Mouse (Mus musculus) adrenal gland (tissue): ENCODE results near the gene Zfp839.

Source experiments
- intact Hi-C: fragments of 180-260 bp; cut with DNase I; formaldehyde crosslinking; loops from one replicate; pipeline ENCODE4 v1.15.1; 2025
- long read RNA-seq, 2 experiments: library from polyadenylated mRNA; unstranded; transcript quantifications; one replicate each; pipeline ENCODE4 v2.0.0; 2020; ENCODE audit warnings: borderline replicate concordance in 1 of 2; ENCODE audit not compliant: insufficient replicate concordance in 1 of 2

Gene Zfp839
- long read RNA-seq, experiment 1, partial matches to known transcripts = 2 of 7 reads
- long read RNA-seq, experiment 1, other reads (novel, unspliced or antisense) = 2 of 7 reads
- long read RNA-seq, experiment 2, partial matches to known transcripts = 2 of 11 reads
- long read RNA-seq, experiment 2, other reads (novel, unspliced or antisense) = 5 of 11 reads

DNA sequence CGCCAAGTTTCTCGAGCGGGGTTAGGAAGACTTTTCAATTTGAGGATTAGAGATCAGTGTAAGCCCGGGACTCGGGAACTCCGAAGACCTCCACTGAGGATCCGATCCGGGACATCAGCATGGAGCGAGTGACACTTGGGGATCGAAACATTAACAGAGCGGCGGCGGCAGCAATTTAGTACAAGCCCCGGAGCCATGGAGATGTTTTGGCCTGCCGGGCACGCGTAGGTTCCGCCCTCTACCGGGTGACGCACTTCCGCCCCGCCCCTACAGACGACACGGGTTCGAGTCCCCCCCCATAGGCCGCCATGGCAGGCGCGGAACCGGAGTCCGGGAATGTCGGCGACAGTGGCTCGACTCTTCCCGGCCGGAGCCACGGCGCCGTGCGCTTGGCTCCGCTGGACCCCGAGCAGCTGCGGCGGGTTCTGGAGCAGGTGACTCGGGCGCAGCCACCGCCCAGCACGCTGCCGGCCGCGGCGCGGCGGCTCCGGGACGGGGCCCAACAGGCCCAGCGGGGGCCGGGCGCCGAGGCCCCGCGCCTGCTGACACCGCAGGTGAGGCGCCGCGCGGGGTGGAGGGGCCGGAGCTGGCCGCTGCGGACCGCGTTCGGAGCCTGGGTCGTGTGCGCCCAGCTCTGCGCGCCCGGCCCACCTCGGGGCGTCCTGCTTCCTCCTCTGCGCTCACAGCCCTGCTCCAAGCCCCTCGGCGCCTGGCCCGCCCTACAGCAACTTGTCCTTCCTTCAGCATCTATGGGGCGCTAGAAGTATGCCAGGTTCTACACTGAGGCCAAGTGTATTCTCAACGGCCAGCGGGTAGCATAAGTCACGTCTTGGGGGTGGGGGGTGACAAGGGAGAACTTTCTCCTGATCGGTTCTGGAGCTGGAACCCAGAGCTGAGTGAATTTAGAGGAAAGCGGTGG, at the start of gene Zfp839:
Zfp839 (plus strand) TSS at position 244 of the 919 bp plus-strand sequence.
- intact Hi-C loops = no loop called here

DNA sequence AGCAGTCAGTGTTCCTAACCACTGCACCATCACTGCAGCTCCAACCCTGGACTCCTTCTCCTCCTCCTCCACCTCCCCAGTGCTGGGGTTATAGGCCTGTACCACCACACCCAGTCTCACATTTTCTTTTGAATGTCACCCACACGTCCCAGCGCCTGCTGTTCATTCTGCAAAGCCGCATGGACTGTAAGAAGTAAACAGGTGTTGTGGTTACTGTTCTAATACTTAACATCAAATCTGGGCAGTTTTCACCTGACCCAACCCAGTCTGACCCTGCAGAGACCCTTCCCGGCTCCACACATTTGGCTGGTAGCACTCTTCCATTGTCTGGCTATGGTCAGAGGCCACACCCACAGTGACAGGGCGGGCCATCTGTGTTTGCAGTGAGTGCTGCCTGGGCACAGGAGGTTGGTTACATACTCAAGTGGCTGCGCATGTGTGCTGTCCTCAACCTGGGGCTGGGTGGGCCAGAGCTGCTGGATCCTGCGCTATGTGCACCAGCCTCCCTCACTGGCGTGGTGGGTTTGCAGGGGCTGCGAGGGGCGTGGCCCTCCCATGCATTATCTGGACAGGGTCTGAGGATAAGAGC, 48.1 kb upstream of the Zfp839 start:
- intact Hi-C loops = no loop called here

DNA sequence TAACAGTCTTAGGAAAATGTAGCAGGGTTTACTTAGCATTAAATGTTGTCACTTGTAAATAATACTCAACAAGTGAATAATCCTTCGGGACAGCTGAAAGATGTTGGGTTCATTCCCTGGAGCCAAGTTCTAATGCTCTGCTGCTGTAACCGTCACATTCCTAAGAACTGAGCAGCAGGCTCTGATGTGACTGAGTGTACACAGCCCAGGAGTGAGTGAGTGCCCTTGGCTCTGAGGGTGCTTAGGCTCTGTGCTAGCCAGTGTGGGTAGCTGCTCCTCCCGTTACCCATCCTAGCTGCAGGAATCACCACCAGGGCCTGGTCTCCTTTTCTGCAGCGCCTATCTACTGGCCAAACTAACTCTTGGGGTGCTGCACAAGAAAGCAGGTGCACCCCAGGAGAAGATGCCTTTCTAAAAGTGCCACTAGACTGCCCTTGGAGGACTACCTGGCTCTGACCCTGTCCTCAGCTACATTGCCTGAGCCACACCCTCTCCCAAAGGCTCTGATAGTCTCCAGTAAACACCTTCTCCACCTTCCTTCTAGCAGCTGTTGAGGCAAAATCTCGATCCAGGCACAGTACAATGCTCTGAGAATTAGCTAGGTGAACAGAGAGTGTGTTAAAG, 47.3 kb upstream of the Zfp839 start:
- intact Hi-C loops = no loop called here

DNA sequence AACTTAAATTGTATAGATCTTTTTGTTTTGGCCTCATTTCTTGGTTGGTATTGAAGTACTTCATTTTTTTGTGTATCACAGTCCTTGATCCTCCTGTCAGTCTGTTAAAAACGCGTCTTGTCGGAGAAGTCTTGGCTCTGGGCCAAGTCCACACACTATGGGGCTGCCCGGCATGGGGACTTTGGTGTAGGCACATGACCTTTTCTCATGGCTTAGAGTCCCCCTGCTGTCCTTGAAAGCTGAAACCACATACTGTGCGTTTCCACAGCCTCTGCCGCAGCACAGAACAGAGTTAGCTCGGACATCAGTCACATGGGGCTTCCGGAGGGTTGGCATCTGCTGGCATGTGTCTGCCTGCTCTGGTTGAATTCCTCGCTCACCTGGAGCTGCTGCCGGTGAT, 45.8 kb upstream of the Zfp839 start:
- intact Hi-C loops = no loop called here

DNA sequence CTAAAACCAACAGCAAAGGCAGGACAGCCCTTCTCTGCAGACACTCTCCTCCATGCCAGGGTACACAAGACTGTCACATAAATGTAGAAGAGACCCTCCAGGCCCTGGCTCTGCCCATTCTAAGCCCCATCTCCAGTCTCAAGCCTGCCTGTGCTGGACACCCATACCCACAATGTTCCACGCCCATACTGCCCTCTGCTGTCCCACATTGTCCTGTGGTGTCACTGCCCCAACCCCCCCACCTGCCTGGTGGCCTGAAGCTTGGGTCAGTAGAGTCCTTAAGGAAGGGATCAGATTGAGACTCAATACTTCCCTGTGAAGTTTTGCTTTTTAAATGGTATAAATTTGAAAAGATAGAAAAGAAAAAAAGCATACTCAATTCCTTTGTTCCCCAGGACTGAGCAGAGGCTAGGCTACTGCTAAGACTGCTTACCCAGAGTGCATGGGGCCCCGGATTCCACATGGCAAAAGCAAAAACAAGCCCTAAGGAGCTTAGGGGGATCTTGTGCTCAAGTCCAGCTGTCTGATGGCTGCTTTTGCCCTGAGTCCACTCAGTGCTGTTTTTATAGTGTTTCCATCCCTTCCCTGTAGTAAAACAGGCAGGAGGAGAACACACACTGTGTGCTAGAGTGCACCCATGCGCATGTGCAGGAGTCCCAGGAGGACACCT, 43.6 kb upstream of the Zfp839 start:
- intact Hi-C loops = no loop called here

DNA sequence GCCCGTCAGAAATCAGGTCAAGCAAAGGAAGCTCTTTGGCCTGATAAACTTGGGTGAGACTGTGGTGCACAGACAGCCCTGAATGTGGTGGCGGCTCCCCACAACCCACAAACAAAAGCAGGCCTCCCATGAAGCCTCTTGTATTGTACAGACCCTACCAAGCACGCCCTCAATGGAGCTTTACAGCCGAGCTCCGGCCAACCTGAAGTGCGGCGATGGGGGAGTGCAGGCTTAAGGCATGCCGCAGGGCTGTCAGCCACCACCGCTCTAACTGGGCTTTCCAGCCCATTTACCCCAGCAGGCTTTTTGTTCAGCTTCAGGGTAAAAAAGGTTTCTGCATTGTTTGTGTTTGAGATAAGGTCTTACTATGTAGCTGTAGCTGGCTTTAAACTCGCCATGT, 41.6 kb upstream of the Zfp839 start:
- intact Hi-C loops = no loop called here

DNA sequence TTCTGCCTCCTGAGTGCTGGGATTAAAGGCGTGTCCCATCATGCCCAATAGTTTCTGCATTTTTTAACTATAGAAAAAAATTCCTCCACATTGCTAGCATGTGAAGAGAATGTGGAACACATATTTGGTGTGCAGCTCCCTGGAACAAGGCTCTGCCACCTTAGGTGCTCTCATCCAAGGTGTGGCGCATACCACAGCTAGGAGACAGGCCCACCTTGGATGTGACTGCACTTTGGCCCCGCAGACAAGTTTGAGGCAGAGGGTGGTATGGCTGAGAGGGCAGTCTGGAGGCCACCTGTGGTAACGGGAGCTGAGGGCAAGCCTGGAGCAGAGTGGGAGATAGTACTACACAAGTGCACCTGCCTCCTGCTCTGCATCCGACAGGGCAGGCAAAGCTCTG, 41.2 kb upstream of the Zfp839 start:
- intact Hi-C loops = no loop called here

DNA sequence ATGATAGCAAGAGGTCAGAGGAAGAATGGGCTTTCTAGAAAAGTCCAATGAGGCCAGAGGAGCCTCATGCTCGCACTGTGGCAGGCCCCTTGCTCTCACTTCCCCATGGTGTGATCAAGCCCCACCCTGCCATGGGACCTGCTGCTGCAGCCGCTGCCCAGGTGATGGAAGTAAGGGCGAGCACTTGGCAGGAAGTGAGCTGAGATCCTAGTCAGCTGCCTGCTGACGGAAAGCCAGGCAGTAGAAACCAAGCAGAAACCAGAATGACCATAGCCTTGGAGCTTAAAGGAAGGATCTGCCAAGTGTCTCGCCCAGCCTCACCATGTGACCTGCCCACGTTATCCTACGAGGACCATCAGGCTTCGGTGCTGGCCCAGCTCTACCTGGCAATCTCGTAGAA, 36.9 kb upstream of the Zfp839 start:
- intact Hi-C loops = no loop called here

DNA sequence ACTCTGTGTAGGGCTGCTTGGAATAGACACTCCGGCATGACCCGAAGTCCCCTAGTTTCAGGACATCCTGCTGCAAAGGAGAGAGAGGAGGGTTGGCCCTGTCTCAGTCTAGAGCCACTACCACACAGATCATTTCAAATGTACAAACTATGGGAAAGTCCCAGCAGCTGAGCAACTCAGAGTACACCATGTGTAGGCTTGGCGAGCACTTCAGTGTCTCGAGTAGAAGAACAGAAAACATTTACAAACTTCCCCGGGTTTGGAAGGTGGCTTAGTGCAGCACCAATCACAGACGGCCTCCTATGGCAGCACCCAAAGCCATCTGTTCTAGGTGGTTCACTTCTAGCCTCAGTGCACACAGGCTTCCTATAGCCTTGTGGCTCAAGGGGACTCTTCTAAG, 36.4 kb upstream of the Zfp839 start:
- intact Hi-C loops = no loop called here

DNA sequence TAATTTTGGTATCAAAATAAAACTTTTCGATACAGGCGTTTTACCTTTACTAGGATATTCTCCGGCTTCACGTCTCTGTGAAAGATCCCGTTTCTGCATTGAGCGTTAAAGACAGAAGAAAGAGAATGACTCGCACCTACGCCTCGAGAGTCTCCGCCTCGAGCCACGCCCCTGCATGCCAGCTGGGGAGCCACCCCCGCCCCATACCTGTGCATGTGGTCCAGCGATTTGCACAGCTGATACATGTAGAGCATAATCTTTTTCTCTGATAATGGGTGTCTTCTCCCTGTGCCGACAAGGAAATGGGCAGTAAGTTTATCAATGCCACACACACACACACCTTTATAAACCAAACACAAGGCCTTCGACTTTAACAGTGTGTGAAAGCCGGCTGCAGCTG, 35.1 kb upstream of the Zfp839 start:
- intact Hi-C loops = no loop called here

DNA sequence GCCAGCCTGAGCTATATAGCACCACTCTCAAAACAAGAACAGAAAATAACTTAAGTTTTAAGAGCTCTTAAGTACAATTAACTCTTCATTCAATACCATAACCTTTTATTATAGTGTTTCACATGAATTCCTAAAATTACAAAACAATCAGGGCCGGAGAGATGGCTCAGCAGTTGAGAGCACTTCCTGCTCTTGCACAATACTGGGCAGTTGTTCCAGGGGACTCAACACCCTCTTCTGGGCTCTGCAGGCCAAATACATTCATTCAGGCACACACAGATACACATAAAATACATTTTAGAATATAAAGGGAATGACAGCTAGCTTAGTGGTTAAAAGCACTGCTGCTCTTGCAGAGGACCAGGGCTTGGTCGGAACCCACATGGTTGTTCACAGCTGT, 33.2 kb upstream of the Zfp839 start:
- intact Hi-C loops = no loop called here

DNA sequence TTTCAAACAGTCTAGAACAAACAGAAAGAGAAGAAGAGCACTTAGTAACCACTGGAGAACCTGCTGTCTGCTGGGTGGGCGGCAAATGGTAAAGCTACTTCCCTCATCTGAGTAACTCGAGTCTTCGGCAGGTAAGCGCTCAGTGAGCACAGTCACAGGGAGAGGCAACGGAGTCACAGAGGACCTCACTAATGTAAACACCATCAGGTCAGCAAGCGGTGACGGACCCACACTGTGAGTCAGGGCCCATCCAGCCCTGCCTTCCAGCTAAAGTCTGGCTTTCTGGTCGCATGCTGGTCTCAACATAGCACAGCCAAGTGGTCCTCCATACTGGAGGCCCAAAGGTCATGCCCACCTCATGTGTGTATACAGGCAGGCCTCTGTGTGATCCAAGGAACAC, 30.7 kb upstream of the Zfp839 start:
- intact Hi-C loops = no loop called here

DNA sequence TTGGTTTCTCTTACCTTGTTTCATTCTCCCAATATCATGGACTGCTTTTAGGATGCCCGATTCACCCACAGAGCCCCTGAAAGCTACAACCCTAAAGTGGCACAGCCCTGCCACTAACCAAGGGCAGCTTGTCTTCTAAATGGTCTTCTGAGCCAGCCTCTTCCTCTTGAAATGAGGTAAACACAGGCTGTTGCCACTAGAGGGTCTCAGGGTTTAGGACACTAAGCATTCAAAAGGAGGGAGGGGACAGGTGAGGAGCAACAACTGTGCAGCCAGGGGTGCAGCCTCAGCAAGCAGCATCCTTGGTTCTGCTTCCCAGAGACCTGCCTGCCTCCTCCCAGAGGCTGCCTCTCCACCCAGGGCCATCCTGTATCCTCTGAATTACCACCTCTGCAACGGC, 28.3 kb upstream of the Zfp839 start:
- intact Hi-C loops = no loop called here

DNA sequence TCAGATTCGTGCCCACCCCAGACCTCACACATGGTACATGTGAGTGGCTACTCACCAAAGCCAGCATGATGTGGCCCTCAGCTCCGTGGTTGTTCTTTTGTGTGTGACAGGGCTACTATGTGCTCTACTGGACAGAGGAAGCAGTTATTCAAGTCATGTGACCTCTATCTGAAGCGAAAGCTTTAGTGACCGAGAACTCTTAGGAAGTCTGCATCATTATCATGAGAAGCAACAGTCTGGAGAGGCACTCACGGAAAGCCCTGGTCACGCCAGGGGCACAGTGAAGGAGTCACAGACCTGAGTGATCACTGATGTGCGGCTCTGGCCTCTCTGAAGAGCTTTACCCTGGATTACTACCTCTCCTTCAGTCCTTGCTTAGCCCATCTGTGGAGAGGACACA, 27.7 kb upstream of the Zfp839 start:
- intact Hi-C loops = no loop called here

DNA sequence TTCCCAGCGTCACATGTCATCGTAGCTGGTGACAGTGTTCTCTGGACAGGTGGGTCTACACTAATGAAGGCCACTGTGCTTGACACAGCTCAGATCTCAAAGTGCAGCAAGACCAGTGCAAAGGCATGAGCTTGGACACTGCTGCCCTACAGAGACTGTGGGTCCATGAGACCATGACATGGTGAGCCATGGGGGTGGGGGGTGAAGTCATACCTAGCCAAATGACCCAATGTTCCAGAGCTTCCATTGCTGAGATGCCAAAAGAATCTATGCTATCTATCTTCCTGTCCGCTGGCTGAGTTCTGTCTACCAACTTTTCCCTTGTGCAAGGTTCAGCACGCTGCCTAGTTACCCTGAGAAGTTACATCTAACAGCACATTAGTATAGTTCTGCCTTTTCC, 21.1 kb upstream of the Zfp839 start:
- intact Hi-C loops = no loop called here

DNA sequence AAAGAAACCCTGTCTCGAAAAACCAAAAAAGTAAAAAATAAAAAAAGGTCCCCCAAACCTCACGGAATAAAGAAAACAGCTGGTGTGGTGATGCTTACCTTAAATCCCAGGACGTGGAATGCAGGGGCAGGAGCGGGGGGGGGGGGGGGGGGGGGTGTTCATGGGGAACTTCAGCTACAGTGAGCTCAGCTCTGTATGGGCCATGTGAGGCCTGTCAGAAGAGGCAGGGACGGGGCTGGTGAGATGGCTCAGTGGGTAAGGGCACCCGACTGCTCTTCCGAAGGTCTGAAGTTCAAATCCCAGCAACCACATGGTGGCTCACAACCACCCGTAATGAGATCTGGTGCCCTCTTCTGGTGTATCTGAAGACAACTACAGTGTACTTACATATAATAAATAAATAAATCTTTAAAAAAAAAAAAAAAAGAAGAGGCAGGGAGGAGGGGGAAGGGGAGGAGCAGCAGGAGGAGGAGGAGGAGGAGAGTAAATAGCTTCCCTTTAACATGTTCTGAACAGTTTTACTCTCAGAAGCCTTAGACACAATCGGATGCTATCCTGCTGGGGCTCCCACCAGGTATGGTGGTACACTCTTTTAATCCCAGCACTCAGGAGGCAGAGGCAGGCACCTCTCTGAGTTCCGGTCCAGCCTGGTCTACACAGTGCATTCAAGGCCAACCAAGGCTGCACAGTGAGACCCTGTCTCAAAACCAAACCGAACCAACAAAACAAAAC, 19.6 kb upstream of the Zfp839 start:
- intact Hi-C loops = no loop called here

DNA sequence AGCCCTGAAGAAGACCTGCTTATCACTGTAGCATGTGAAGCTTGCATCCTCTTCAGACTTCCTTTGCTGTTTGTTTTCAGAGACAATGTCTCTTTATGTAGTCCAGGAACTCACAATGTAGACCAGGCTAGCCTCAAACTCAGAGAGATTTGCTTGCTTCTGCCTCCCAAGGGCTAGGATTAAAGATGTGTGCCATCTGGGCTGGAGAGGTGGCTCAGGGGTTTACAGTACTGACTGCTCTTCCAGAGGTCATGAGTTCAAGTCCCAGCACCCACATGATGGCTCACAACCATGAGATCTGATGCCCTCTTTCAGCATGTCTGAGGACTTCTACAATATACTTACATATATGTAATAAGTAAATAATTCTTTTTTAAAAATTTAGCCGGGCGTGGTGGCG, 14.9 kb upstream of the Zfp839 start:
- intact Hi-C loops = no loop called here

DNA sequence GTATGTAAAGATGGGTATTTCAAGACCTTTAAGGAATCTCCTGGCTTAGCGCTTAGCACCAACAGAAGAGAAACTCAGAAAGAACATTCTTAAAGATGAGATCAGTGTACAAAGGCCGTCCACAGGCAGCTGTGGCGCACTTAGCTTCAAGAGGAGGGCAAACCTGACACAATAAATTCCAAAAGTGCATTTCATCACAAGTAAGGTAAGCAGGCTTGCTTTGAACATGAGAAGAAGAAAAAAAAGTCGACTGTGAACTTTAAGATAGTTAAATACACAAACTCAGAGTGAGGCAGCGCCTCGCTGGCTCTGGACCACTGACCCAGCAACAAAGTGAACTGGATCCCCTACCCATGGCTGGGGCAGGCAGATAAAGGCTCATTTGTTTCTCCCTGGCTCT, 13.3 kb upstream of the Zfp839 start:
- intact Hi-C loops = no loop called here

DNA sequence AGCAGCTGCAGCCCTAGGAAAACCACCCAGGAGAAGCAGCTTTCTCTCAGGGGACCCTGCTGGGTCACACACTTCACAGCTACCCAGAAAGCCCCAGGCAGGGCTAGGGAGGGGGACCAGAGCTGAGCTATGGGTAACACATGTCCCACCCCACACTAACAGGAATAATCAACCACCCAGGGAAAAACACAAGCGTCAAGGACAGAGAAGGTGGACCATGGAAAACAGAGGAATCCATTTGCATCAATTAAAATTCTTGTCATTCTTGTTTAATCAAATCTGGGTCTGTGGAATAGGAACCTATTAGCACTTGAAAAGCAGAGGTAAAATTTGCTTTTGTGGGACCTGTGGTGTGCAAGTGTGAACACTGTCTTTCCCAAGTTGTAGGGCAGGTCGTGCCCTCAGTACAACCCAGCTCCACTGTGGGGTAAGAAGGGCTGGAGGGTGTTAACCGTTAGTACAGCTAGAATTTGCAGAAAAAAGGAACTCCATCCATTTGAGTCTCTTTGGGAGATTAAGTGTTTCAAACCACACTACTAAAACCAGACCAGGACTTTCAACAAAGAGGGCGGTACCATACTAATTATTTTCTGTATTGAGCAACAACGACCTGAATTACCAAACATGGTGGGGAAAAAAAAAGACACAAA, 12.7 kb upstream of the Zfp839 start:
- intact Hi-C loops = no loop called here

DNA sequence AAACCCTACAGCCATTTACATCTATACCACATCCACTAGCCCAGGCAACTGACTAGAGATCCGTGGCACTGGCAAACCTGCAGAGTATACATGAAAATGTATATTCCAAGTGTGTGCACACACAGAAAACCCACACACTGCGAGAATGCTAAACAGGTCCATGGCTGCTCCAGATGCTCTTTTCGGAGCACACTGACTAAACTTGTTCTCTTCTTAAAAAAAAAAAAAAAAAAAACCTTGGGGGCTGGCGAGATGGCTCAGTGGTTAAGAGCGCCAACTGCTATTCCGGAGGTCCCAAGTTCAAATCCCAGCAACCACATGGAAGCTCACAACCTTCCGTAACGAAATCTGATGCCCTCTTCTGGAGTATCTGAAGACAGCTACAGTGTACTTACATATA, 12.2 kb upstream of the Zfp839 start:
- intact Hi-C loops = no loop called here
